Mouse (Mus musculus) embryonic fibroblast, embryonic 13.5 days (primary cell): ENCODE results near the gene Cbx7. TPM values are rescaled to one million over a fixed set of nuclear protein-coding genes. Genes with fewer than 3 reads are reported as not detected.
"Not testable (repeated sequence)": the region's sequence is repeated elsewhere in the genome, so short reads cannot be mapped to it uniquely, and the experiment has no call there.

Source experiments
- H3K27ac ChIP-seq: 2 replicates; pipeline ENCODE4 v1.5.1; 2012; ENCODE audit warnings: low read length, control low read depth, inconsistent platforms; ENCODE audit not compliant: insufficient read depth
- H3K4me1 ChIP-seq: 2 replicates; pipeline ENCODE4 v1.6.1; 2011; ENCODE audit warnings: low read length; ENCODE audit not compliant: control insufficient read depth, insufficient read depth
- H3K4me3 ChIP-seq: 2 replicates; pipeline ENCODE4 v1.5.1; 2011; ENCODE audit warnings: mild to moderate bottlenecking, control low read depth, low read length; ENCODE audit not compliant: insufficient read depth
- CTCF ChIP-seq: IDR thresholded peaks from 2 replicates; pipeline ENCODE4 v1.5.1; 2011; ENCODE audit warnings: mild to moderate bottlenecking, control low read depth, low read length, moderate library complexity, borderline replicate concordance; ENCODE audit not compliant: insufficient read depth
- POLR2A ChIP-seq: IDR thresholded peaks from 2 replicates; pipeline ENCODE4 v1.6.1; 2011; ENCODE audit warnings: low read depth, mild to moderate bottlenecking, control low read depth, low read length, moderate library complexity
- polyA plus RNA-seq: library from polyadenylated mRNA; stranded (reverse); fragments of >200 nt; gene quantifications from 2 replicates; pipeline ENCODE4 v1.2.4, GENCODE M21; 2011; ENCODE audit warnings: low read depth; ENCODE audit not compliant: missing spikeins, insufficient read length

Cbx7 gene
- polyA plus RNA-seq, 1 experiment, result 1.4 TPM

DNA sequence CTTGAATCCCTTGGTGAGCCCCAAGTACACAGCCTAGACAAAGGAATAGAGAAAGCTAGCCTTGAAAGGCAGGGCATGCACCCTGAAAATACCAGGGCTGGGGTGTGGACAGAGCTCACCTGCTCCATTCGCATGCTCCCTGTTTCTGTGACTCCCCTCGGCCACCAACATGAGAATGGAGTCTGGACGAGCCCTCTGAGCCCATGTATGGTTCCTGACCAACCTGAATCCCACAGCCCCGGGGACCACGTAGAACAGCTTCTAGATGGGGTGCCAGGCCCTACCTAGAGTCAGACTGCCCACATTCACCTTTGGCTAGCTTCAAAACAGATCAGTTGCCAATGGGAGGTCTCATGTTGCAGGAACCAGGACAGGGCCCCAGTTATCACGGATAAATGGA is 19.7 kb downstream of the Cbx7 start:
- H3K27ac ChIP-seq, result no peak overlapping the region; the same call in 1 of the 2 replicates
- TF ChIP-seq CTCF, result no peak
- no peak for TF ChIP-seq POLR2A

DNA sequence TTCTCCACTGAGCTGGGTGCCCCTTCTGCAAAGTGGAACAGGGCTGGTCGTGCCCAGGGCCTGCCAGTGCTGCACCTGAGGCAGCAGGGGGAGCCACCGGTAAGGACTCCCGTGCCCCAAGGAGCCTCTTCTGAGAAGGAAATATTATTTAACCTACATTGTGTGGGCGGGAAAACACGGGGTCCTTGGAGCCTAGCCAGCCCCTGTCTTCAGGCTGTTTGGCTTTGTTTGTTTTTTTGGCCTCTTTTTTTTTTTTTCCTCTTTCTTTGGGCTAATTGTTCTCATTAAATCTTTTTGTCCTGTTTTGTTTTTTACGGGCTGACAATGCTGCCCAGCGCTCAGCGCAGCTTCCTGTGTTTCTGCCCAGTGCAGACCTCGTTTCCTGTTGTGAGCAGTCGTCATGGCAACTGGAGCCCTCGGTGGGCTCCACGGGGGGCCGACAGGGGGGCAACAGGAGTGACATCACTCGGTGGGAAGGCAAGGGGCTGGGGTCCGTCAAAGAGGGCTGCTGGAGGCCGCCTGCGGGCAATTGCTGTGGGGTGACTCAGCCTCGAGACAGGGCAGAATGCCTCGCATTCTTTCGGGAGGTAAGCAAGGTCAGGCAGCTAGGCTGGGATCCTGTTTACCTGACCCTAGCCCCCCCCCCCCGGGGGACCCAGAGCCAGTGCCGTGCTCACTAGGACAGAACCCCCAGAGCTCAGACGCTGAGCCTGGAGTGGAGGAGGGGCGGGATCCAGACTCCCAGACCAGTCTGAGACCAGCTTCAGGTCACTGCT is 20.5 kb downstream of the Cbx7 start:
- H3K27ac ChIP-seq, result no peak overlapping the region
- no peak overlapping the region for H3K4me3 ChIP-seq
- TF ChIP-seq POLR2A (no peak), CTCF (peak; percentile 56; the same call in 1 of the 2 replicates)
- H3K4me1 ChIP-seq, result peaks cover 17% of the 10 kb centered on the region

More for the DNA sequence above, 19.7 kb downstream of the Cbx7 start:
- no peak overlapping the region for H3K4me3 ChIP-seq
- H3K4me1 ChIP-seq, result peaks cover 17% of the 10 kb centered on the region

DNA sequence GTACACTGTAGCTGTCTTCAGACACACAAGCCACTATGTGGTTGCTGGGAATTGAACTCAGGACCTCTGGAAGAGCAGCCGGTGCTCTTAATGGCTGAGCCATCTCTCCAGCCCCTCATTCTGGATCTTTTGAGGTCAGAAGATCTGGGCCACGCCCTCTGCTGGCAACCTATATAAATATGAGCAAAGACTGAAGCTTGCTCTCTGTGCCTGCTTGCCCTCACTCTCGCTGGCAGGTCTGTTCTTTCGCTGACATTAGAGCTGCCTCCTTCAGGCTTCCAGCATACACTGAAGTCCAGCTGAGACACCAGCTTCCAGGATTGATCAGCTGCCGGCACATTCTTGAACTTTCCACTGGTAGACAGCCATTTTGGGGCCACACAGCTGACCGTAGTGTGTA is 23.2 kb downstream of the Cbx7 start:
- H3K4me1 ChIP-seq, result peaks cover 17% of the 10 kb centered on the region
- no peak overlapping the region for H3K27ac ChIP-seq
- TF ChIP-seq CTCF, result no peak
- no peak for TF ChIP-seq POLR2A
- no peak overlapping the region for H3K4me3 ChIP-seq

GRCm38 (mm10) chr15:79946790-79947189 is 24.1 kb downstream of the Cbx7 start:
- H3K4me1 ChIP-seq, result peaks cover 17% of the 10 kb centered on the region
- H3K27ac ChIP-seq, result no peak overlapping the region
- H3K4me3 ChIP-seq, result no peak overlapping the region
- no peak for TF ChIP-seq CTCF
- TF ChIP-seq POLR2A, result no peak

DNA sequence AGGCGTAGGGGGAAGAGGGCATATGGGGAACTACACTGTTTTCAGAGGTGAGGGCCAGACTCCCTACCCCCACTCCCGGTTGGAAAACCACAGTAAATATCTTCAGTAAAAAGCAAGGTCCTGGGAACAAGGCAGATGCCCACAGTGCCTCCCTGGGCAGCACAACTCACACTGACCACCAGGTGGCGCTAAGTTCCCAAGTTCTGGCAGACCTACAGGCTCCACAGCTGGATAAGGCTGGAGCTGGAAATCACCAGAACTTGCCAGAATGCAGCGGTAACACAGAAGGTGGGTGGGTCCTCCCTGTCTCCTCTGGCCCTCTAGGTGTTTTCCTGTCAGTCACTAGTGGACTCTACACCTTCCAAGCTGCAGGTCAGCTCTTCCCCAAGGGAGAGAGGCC is 24.9 kb downstream of the Cbx7 start:
- no peak overlapping the region for H3K4me3 ChIP-seq
- no peak overlapping the region for H3K27ac ChIP-seq
- TF ChIP-seq CTCF (peak; percentile 98), POLR2A (no peak)
- peaks cover 14% of the 10 kb centered on the region for H3K4me1 ChIP-seq

DNA sequence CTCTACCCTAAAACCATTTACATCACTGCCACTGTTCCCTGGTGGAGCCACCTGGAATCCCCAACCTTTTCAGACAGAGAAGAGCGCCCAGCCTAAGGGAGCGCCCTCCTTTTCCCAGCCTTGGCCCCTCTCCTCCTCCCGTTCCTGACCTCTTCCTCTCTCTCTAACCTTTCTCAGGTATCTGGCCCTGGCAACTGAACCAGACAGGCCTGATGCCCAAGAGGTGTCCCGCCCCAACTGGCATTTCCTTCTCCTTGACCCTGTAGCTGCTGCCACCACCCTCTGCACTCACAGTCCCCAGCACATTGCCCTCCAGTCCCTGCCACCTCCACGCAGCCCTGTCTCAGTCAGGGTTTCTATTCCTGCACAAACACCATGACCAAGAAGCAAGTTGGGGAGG is 26.0 kb downstream of the Cbx7 start:
- Histone ChIP-seq H3K4me1 (peaks cover 8% of the 10 kb centered on the region), H3K27ac (no peak overlapping the region), H3K4me3 (no peak overlapping the region)
- TF ChIP-seq POLR2A (no peak), CTCF (no peak)

DNA sequence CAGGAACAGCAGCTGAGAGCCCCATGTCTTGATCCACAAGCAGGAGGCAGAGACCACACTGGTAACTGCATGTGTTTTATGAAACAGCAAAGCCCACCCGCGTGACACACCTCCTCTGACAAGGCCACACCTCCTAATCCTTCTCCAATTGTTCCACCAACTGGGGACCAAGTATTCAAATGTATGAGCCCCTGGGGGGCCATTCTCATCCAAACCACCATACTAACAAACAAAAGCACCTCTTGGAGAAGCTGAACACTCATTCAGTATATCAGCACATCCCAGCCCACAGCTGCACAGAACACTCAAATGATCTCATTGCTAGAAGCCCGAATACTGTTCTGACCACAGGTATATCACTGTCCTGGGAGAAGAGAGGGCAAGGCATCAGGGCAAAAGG is 27.3 kb downstream of the Cbx7 start:
- no peak overlapping the region for H3K27ac ChIP-seq
- TF ChIP-seq CTCF (no peak), POLR2A (no peak)
- no peaks in the 10 kb centered on the region for H3K4me1 ChIP-seq
- no peak overlapping the region for H3K4me3 ChIP-seq

- no peak overlapping the region for H3K27ac ChIP-seq
- no peak for TF ChIP-seq POLR2A
- TF ChIP-seq CTCF, result no peak
Measured at GRCm38 (mm10) chr15:79942541-79942940, 28.4 kb downstream of the Cbx7 start.

GRCm38 (mm10) chr15:79940932-79941331 is 30.0 kb downstream of the Cbx7 start:
- TF ChIP-seq POLR2A (no peak), CTCF (peak; percentile 53; the same call in 1 of the 2 replicates)
- Histone ChIP-seq H3K4me1 (no peaks in the 10 kb centered on the region), H3K27ac (no peak overlapping the region), H3K4me3 (no peak overlapping the region)

More at GRCm38 (mm10) chr15:79942541-79942940, 28.4 kb downstream of the Cbx7 start:
- H3K4me3 ChIP-seq, result no peak overlapping the region
- H3K4me1 ChIP-seq, result no peaks in the 10 kb centered on the region

DNA sequence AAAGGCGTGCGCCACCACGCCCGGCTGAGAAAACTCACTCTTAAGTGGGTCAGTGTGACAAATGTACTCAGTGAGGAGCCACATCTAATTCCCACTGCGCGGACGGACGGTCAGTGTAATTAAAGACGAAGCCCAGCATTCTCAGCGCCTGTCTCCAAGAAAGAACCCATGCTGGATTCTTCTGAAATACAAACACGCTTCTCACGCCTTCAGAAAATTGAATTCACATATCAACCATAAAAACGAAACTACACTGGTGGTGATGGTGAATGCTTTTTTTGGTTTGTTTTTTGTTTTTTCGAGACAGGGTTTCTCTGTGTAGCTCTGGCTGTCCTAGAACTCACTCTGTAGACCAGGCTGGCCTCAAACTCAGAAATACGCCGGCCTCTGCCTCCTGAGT is 31.0 kb downstream of the Cbx7 start:
- 0 out of 2 replicates have a peak, but pooled peaks cover 2% of the 10 kb centered on the region for H3K4me1 ChIP-seq
- no peak overlapping the region for H3K4me3 ChIP-seq
- no peak overlapping the region for H3K27ac ChIP-seq
- no peak for TF ChIP-seq POLR2A
- TF ChIP-seq CTCF, result no peak

GRCm38 (mm10) chr15:79939501-79939900 is 31.4 kb downstream of the Cbx7 start:
- H3K4me1 ChIP-seq, H3K4me3 ChIP-seq, H3K27ac ChIP-seq: not testable (repeated sequence)
